Mouse (Mus musculus): Measurements from ENCODE around the gene Slc22a6. TPM values are rescaled to one million over a fixed set of nuclear protein-coding genes. Genes with fewer than 3 reads are reported as not detected.

Slc22a6 gene
- polyA plus RNA-seq, 1 experiment from 2014 or later, result not detected

DNA sequence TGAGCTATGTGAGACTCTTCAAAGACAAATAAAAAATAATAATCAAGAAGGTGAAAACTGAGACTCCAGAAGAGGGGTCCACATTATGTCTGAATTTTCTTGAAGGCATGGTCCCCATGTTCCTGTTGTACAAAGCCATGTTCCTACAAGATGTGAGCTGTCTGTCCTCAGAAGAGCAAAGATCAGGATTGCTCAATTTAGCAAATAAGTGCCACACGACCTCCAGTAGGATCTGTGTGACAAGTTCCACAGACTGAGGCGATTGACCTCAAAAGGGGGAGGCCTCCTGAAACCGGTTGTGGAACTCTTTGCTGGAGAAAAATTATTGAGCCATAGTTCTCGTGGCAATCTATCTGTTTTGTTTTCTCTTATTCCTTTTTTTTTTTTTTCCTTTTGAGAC is 1.5 kb upstream of the Slc22a6 start:
- ATAC-seq (replicated peaks; ENCODE audit: low FRiP score, low TSS enrichment, low read depth), result no peak
- Histone ChIP-seq H3K9ac (ENCODE audit: low read length) (no peak overlapping the region), H3K4me1 (replicated peaks; ENCODE audit: control insufficient read depth, insufficient read depth, low read length) (no peaks in the 10 kb centered on the region), H3K4me3 (ENCODE audit: low read depth, low read length) (no peak overlapping the region), H3K27me3 (replicated peaks; ENCODE audit: control insufficient read depth, insufficient read depth, low read length) (no peaks in the 10 kb centered on the region), H3K27ac (ENCODE audit: low read depth) (no peak overlapping the region), H3K4me2 (ENCODE audit: low read length) (no peak overlapping the region), H3K36me3 (ENCODE audit: control insufficient read depth, insufficient read depth, low read length) (no peaks in the 10 kb centered on the region), H3K9me3 (ENCODE audit: control insufficient read depth, low read length) (no peaks in the 10 kb centered on the region)
- 62% methylated on average over 4 of the region's 4 CpGs for WGBS
- DNase-seq (ENCODE audit: low spot score), result no peak

DNA sequence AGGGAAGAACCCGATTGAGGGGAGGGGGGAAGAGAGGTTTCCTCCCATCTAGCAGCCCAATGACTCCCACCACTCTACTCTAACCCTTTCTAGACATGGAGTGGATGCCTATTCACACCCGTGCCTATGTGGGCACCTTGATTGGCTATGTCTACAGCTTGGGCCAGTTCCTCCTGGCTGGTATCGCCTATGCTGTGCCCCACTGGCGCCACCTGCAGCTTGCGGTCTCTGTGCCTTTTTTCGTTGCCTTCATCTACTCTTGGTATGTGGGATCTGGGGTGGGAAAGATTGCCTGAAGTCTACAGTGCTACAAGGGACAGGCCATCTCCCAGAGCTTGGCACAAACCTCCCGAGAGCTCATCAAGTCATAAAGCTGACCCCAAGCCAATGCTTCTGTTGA is 3.3 kb downstream of the Slc22a6 start:
- 86% methylated on average over 7 of the region's 7 CpGs for whole genome bisulfite sequencing
- no peak overlapping the region for H3K4me2 ChIP-seq (ENCODE audit: low read length)
- DNase-seq (ENCODE audit: low spot score) (no peak), ATAC-seq (replicated peaks; ENCODE audit: low FRiP score, low TSS enrichment, low read depth) (no peak)
- no peaks in the 10 kb centered on the region for H3K4me1 ChIP-seq (replicated peaks; ENCODE audit: control insufficient read depth, insufficient read depth, low read length)
- no peak overlapping the region for H3K9ac ChIP-seq (ENCODE audit: low read length)
- no peaks in the 10 kb centered on the region for H3K9me3 ChIP-seq (ENCODE audit: control insufficient read depth, low read length)
- H3K27ac ChIP-seq (ENCODE audit: low read depth), result no peak overlapping the region
- no peaks in the 10 kb centered on the region for H3K36me3 ChIP-seq (ENCODE audit: control insufficient read depth, insufficient read depth, low read length)
- H3K4me3 ChIP-seq (ENCODE audit: low read depth, low read length), result no peak overlapping the region
- no peaks in the 10 kb centered on the region for H3K27me3 ChIP-seq (replicated peaks; ENCODE audit: control insufficient read depth, insufficient read depth, low read length)

DNA sequence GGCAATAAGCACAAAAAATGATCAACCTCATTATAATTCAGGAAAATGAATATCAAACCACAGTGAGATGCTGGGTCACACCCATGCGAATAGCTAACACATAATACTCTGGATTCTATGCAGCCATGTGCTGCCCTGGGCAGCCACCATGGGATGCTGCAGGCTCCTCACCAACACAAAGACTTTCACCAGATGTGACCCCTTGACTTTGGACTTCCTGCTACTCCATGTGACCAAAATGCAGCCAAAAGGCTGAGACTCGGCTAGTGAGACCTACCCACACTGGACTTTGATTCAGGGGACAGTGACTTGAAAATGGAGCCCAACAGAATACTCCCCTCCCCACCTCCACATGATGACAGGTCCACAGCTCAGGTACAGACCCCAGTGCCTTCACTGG is 12.4 kb downstream of the Slc22a6 start:
- ATAC-seq (replicated peaks; ENCODE audit: low FRiP score, low TSS enrichment, low read depth) (no peak), DNase-seq (ENCODE audit: low spot score) (no peak)
- no peak overlapping the region for H3K9ac ChIP-seq (ENCODE audit: low read length)
- no peak overlapping the region for H3K27ac ChIP-seq (ENCODE audit: low read depth)
- H3K4me2 ChIP-seq (ENCODE audit: low read length), result no peak overlapping the region
- no peaks in the 10 kb centered on the region for H3K36me3 ChIP-seq (ENCODE audit: control insufficient read depth, insufficient read depth, low read length)
- 69% methylated on average over 2 of the region's 2 CpGs for WGBS
- no peaks in the 10 kb centered on the region for H3K4me1 ChIP-seq (replicated peaks; ENCODE audit: control insufficient read depth, insufficient read depth, low read length)
- H3K27me3 ChIP-seq (replicated peaks; ENCODE audit: control insufficient read depth, insufficient read depth, low read length), result no peaks in the 10 kb centered on the region
- H3K9me3 ChIP-seq (ENCODE audit: control insufficient read depth, low read length), result no peaks in the 10 kb centered on the region
- H3K4me3 ChIP-seq (ENCODE audit: low read depth, low read length), result no peak overlapping the region

DNA sequence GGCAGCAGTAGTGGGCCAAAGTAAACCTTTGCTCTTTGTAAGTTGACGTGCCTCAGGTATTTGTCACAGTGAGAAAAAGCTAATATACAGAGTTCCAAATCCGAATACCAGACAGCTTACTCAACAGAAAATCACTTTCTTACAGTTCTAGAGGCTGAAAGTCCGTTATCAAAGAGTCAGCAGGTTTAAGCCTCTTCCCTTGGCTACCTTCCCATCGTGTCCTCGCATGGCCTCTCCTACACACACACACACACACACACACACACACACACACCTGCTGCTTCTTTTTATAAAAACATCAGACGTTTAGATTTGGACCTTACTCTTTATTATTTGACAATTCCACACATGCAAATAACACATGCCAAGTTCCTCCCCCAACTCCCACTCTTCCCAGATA is 13.0 kb downstream of the Slc22a6 start:
- Histone ChIP-seq H3K4me2 (ENCODE audit: low read length) (no peak overlapping the region), H3K9ac (ENCODE audit: low read length) (no peak overlapping the region), H3K27ac (ENCODE audit: low read depth) (no peak overlapping the region), H3K4me1 (replicated peaks; ENCODE audit: control insufficient read depth, insufficient read depth, low read length) (no peaks in the 10 kb centered on the region), H3K27me3 (replicated peaks; ENCODE audit: control insufficient read depth, insufficient read depth, low read length) (no peaks in the 10 kb centered on the region), H3K36me3 (ENCODE audit: control insufficient read depth, insufficient read depth, low read length) (no peaks in the 10 kb centered on the region), H3K4me3 (ENCODE audit: low read depth, low read length) (no peak overlapping the region), H3K9me3 (ENCODE audit: control insufficient read depth, low read length) (no peaks in the 10 kb centered on the region)
- no peak for ATAC-seq (replicated peaks; ENCODE audit: low FRiP score, low TSS enrichment, low read depth)
- 72% methylated on average over 6 of the region's 6 CpGs for WGBS
- no peak for DNase-seq (ENCODE audit: low spot score)

DNA sequence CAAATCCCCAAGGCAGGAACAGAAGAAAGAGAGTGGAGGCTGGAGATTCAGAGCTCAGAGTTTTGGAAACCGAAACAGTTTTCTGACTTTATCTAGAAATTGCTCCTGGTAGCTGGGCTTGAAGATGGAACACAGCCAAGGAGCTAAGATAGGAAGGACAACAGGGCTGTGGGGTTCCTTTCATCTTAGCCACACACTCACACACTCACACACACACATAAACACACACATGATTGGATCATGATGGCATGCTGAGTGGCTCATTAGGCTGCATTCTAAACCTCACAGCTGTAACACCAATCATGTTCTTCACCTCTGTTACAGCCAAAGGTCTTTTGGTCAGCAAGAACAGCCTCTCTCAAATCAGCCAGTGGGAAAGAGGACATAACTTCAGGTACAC is 14.2 kb downstream of the Slc22a6 start:
- 83% methylated on average over 1 of the region's 1 CpGs for WGBS
- DNase-seq (ENCODE audit: low spot score), result no peak

DNA sequence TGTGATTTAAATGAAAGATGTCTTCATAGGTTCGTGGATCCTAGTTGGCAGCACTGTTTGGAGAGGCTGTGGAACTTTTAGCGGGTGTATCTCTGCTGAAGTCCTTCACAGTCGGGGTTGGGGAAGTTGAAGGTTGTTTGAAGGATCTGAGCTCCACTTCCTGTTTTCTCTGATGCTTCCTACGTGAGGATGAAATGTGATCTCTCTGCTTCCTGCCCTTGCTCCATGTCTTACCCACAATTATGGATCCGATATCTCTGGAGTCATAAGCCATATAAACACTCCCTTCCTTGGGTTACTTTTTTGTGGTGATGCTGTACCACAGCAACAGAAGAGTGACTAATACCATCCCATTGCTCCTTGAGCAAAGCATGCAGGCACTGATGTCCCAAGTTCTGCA is 24.2 kb downstream of the Slc22a6 start:
- H3K4me1 ChIP-seq (replicated peaks; ENCODE audit: control insufficient read depth, insufficient read depth, low read length), result no peaks in the 10 kb centered on the region
- no peaks in the 10 kb centered on the region for H3K27me3 ChIP-seq (replicated peaks; ENCODE audit: control insufficient read depth, insufficient read depth, low read length)
- H3K27ac ChIP-seq (ENCODE audit: low read depth), result no peak overlapping the region
- no peak overlapping the region for H3K4me3 ChIP-seq (ENCODE audit: low read depth, low read length)
- no peaks in the 10 kb centered on the region for H3K9me3 ChIP-seq (ENCODE audit: control insufficient read depth, low read length)
- DNase-seq (ENCODE audit: low spot score), result no peak
- no peak overlapping the region for H3K9ac ChIP-seq (ENCODE audit: low read length)
- H3K36me3 ChIP-seq (ENCODE audit: control insufficient read depth, insufficient read depth, low read length), result no peaks in the 10 kb centered on the region
- H3K4me2 ChIP-seq (ENCODE audit: low read length), result no peak overlapping the region
- 51% methylated on average over 5 of the region's 5 CpGs for WGBS
- no peak for ATAC-seq (replicated peaks; ENCODE audit: low FRiP score, low TSS enrichment, low read depth)

More for the DNA sequence above, 14.2 kb downstream of the Slc22a6 start:
- Histone ChIP-seq H3K9me3 (ENCODE audit: control insufficient read depth, low read length) (no peaks in the 10 kb centered on the region), H3K36me3 (ENCODE audit: control insufficient read depth, insufficient read depth, low read length) (no peaks in the 10 kb centered on the region), H3K27me3 (replicated peaks; ENCODE audit: control insufficient read depth, insufficient read depth, low read length) (no peaks in the 10 kb centered on the region), H3K4me2 (ENCODE audit: low read length) (no peak overlapping the region), H3K27ac (ENCODE audit: low read depth) (no peak overlapping the region), H3K4me3 (ENCODE audit: low read depth, low read length) (no peak overlapping the region), H3K9ac (ENCODE audit: low read length) (no peak overlapping the region), H3K4me1 (replicated peaks; ENCODE audit: control insufficient read depth, insufficient read depth, low read length) (no peaks in the 10 kb centered on the region)
- ATAC-seq (replicated peaks; ENCODE audit: low FRiP score, low TSS enrichment, low read depth), result no peak

DNA sequence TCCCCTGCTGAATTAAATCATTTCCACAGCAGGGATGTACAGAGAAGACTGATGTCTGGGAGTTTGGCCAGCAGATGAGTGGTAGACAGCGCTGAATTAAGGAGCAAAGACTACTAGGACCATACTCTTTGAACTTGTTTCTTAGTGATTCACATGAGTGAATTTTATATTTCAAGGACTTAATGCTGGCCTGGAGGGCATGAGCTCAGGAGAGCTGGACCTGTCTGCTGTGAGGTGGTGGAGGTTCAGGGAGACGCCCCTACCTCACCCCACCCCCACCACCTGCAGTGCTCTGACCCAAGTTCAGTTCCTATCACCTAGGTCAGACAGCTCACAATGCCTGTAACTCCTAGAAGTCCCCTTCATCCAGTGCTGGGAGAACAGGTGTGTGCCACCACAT is 28.6 kb downstream of the Slc22a6 start:
- Histone ChIP-seq H3K4me1 (replicated peaks; ENCODE audit: control insufficient read depth, insufficient read depth, low read length) (no peaks in the 10 kb centered on the region), H3K9me3 (ENCODE audit: control insufficient read depth, low read length) (no peaks in the 10 kb centered on the region), H3K36me3 (ENCODE audit: control insufficient read depth, insufficient read depth, low read length) (no peaks in the 10 kb centered on the region), H3K27ac (ENCODE audit: low read depth) (no peak overlapping the region), H3K4me2 (ENCODE audit: low read length) (no peak overlapping the region), H3K4me3 (ENCODE audit: low read depth, low read length) (no peak overlapping the region), H3K9ac (ENCODE audit: low read length) (no peak overlapping the region), H3K27me3 (replicated peaks; ENCODE audit: control insufficient read depth, insufficient read depth, low read length) (no peaks in the 10 kb centered on the region)
- WGBS, result 51% methylated on average over 2 of the region's 2 CpGs
- ATAC-seq (replicated peaks; ENCODE audit: low FRiP score, low TSS enrichment, low read depth) (no peak), DNase-seq (ENCODE audit: low spot score) (no peak)

DNA sequence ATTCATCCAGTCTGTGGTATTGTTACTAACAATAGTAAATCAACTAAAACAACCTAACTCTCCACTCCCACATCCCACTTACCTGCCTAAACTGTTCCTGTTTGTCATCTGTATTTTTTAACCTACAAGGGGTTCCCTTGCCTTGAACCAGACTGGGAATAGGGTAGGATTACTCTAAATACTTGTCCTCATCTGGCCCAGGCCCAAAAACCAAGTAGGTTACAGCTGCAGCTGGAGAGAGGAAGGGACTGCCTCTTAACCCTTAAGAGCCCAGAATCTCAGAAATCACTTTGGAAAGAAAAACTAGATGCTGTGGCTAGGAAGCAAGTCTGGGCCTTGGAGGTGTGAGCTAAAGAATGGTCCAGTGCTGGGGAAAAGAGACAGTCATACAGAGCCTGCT is 38.0 kb downstream of the Slc22a6 start:
- Histone ChIP-seq H3K27me3 (replicated peaks; ENCODE audit: control insufficient read depth, insufficient read depth, low read length) (no peaks in the 10 kb centered on the region), H3K4me2 (ENCODE audit: low read length) (no peak overlapping the region), H3K4me1 (replicated peaks; ENCODE audit: control insufficient read depth, insufficient read depth, low read length) (no peaks in the 10 kb centered on the region; the same call in 1 of the 2 replicates), H3K9ac (ENCODE audit: low read length) (no peak overlapping the region), H3K4me3 (ENCODE audit: low read depth, low read length) (no peak overlapping the region), H3K36me3 (ENCODE audit: control insufficient read depth, insufficient read depth, low read length) (no peaks in the 10 kb centered on the region), H3K9me3 (ENCODE audit: control insufficient read depth, low read length) (no peaks in the 10 kb centered on the region), H3K27ac (ENCODE audit: low read depth) (no peak overlapping the region)
- ATAC-seq (replicated peaks; ENCODE audit: low FRiP score, low TSS enrichment, low read depth) (no peak), DNase-seq (ENCODE audit: low spot score) (no peak)

DNA sequence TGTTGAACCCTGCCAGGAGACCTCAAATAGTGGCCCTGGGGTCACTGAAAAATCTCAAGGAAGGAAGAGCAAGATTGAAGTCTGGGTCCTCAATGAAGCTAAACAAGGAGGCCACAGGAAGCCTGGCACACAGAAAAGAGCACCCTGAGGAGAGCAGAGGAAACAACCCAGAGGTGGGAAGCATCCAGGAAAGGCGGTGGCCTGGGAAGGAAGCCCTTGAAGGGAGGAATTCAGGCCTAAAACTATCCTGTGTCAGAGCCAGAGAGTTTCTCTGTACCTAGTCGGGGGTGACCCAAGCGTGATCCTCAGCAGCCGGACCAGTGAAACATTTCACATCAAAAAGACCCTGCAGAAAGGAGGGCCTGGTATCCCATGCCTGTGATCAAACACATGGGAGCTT is 38.5 kb downstream of the Slc22a6 start:
- Histone ChIP-seq H3K27me3 (replicated peaks; ENCODE audit: control insufficient read depth, insufficient read depth, low read length) (no peaks in the 10 kb centered on the region), H3K27ac (ENCODE audit: low read depth) (no peak overlapping the region), H3K4me3 (ENCODE audit: low read depth, low read length) (no peak overlapping the region), H3K4me2 (ENCODE audit: low read length) (no peak overlapping the region), H3K9ac (ENCODE audit: low read length) (no peak overlapping the region), H3K4me1 (replicated peaks; ENCODE audit: control insufficient read depth, insufficient read depth, low read length) (no peaks in the 10 kb centered on the region; the same call in 1 of the 2 replicates), H3K36me3 (ENCODE audit: control insufficient read depth, insufficient read depth, low read length) (no peaks in the 10 kb centered on the region), H3K9me3 (ENCODE audit: control insufficient read depth, low read length) (no peaks in the 10 kb centered on the region)
- DNase-seq (ENCODE audit: low spot score), result no peak
- ATAC-seq (replicated peaks; ENCODE audit: low FRiP score, low TSS enrichment, low read depth), result no peak
- 67% methylated on average over 4 of the region's 4 CpGs for WGBS
